Mouse (Mus musculus): Measurements from ENCODE around the gene Olfr767. TPM values are rescaled to one million over a fixed set of nuclear protein-coding genes. Genes with fewer than 3 reads are reported as not detected.
"Not testable (repeated sequence)": the region's sequence is repeated elsewhere in the genome, so short reads cannot be mapped to it uniquely, and the experiment has no call there.

The Olfr767 gene
- not detected in 2 replicates for polyA plus RNA-seq (2012; ENCODE audit: insufficient read depth, insufficient read length, low replicate concordance, missing spikeins)

- H3K4me3 ChIP-seq (ENCODE audit: insufficient read depth, low read depth, low read length); H3K27ac ChIP-seq (ENCODE audit: insufficient read depth, low read depth, low read length); H3K4me1 ChIP-seq (ENCODE audit: control insufficient read depth, insufficient read depth, low read length): not testable (repeated sequence)
Measured at GRCm38 (mm10) chr10:129082810-129083209, at the start of gene Olfr767. Gene Olfr767 (minus strand): TSS chr10:129082910.

GRCm38 (mm10) chr10:129117761-129118160 is 35.1 kb upstream of the Olfr767 start, which contains the start of gene Olfr769:
Gene Olfr769 (minus strand): TSS chr10:129117861.
- TF ChIP-seq CTCF (IDR thresholded peaks at IDR 0.05; ENCODE audit: insufficient read depth, low read depth, low read length) (no peak), POLR2A (IDR thresholded peaks at IDR 0.05; ENCODE audit: insufficient read depth, low read depth, low read length) (no peak)
- Histone ChIP-seq H3K27ac (ENCODE audit: insufficient read depth, low read depth, low read length) (no peak within 1 kb of the TSS), H3K4me3 (ENCODE audit: insufficient read depth, low read depth, low read length) (no peak within 1 kb of the TSS), H3K4me1 (ENCODE audit: control insufficient read depth, insufficient read depth, low read length) (no peaks in the 10 kb centered on the region)
- WGBS = 42% methylated on average over 2 of the region's 2 CpGs

- TF ChIP-seq POLR2A (IDR thresholded peaks at IDR 0.05; ENCODE audit: insufficient read depth, low read depth, low read length) = no peak
- TF ChIP-seq CTCF (IDR thresholded peaks at IDR 0.05; ENCODE audit: insufficient read depth, low read depth, low read length) = no peak
- 95% methylated on average over 3 of the region's 3 CpGs for WGBS
- no peak overlapping the region for H3K27ac ChIP-seq (ENCODE audit: insufficient read depth, low read depth, low read length)
- H3K4me3 ChIP-seq (ENCODE audit: insufficient read depth, low read depth, low read length) = no peak overlapping the region
- H3K4me1 ChIP-seq (ENCODE audit: control insufficient read depth, insufficient read depth, low read length) = no peaks in the 10 kb centered on the region
Measured at GRCm38 (mm10) chr10:129115146-129115545, 32.4 kb upstream of the Olfr767 start.

DNA sequence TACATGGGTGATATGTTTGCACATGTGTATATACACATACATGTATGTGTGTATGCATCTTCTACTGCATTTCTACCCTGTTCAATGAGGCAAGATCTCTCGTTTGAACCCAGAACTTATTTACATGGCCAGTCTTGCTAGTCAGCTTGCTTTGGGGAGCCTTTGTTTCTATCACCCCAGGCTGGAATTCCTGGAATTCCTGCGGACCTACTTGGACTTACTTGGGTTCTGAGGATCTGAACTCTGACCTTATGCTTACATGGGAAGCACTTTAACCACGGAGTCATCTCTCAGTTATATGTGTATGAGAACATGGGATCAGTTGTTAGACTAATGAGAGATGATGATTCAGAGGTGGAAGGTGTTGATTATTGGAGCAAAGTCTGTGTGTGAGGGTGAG is 18.5 kb upstream of the Olfr767 start:
- TF ChIP-seq POLR2A (IDR thresholded peaks at IDR 0.05; ENCODE audit: insufficient read depth, low read depth, low read length) (no peak), CTCF (IDR thresholded peaks at IDR 0.05; ENCODE audit: insufficient read depth, low read depth, low read length) (no peak)
- WGBS = 42% methylated on average over 3 of the region's 3 CpGs
- H3K27ac ChIP-seq (ENCODE audit: insufficient read depth, low read depth, low read length) = no peak overlapping the region
- H3K4me3 ChIP-seq (ENCODE audit: insufficient read depth, low read depth, low read length) = no peak overlapping the region
- H3K4me1 ChIP-seq (ENCODE audit: control insufficient read depth, insufficient read depth, low read length) = no peaks in the 10 kb centered on the region

DNA sequence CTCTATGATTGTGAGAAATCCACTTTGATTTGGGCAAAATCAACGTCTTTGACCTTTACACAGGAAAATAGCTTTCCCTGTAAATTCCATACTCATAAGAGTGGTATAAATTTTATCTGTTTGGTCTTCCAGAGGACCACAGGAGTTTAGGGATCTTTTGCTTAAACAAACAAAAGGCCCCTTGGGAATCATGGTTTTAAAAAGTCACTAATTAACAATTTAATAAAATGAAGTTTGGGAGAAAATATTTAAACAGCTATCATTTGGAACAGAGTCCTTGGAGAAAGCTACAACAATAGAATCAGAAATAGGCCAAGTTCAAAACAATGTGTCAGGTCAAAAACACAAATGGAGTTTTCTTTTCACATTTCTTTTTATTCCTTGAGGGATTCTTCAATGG is 16.6 kb upstream of the Olfr767 start, which contains the start of gene Olfr768:
Gene Olfr768, minus strand, starts transcription at position 101 of the 400 bp plus-strand sequence.
- Histone ChIP-seq H3K4me1 (ENCODE audit: control insufficient read depth, insufficient read depth, low read length) (no peaks in the 10 kb centered on the region), H3K27ac (ENCODE audit: insufficient read depth, low read depth, low read length) (no peak within 1 kb of the TSS), H3K4me3 (ENCODE audit: insufficient read depth, low read depth, low read length) (no peak within 1 kb of the TSS)
- TF ChIP-seq POLR2A (IDR thresholded peaks at IDR 0.05; ENCODE audit: insufficient read depth, low read depth, low read length) (no peak), CTCF (IDR thresholded peaks at IDR 0.05; ENCODE audit: insufficient read depth, low read depth, low read length) (no peak)
- 80% methylated on average over 1 of the region's 1 CpGs for WGBS

DNA sequence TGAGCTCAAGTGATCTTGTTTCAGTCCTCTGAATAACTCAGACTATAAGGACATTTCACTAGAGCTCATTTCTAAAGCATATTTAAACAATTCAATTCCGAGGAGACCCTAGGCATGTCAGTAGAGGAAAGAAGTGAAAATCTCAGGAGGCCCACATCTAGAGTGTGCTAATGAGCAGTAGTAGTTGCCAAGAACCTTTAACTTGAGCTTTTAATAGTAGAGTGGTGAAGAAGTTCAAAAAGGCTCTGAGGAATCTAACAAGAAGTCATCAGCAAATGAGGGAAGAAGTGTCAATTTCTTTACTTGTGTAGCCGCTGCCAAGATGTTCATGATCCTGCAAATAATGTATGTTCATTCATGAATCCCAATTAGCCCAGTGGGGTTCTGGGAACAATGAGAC is 13.8 kb downstream of the Olfr767 start, which contains the start of gene Olfr766-ps1:
Gene Olfr766-ps1, minus strand, starts transcription at position 101 of the 400 bp plus-strand sequence.
- 54% methylated on average over 2 of the region's 2 CpGs for WGBS
- no peak within 1 kb of the TSS for H3K4me3 ChIP-seq (ENCODE audit: insufficient read depth, low read depth, low read length)
- no peak for TF ChIP-seq CTCF (IDR thresholded peaks at IDR 0.05; ENCODE audit: insufficient read depth, low read depth, low read length)
- TF ChIP-seq POLR2A (IDR thresholded peaks at IDR 0.05; ENCODE audit: insufficient read depth, low read depth, low read length) = no peak
- H3K27ac ChIP-seq (ENCODE audit: insufficient read depth, low read depth, low read length) = no peak within 1 kb of the TSS
- no peaks in the 10 kb centered on the region for H3K4me1 ChIP-seq (ENCODE audit: control insufficient read depth, insufficient read depth, low read length)

GRCm38 (mm10) chr10:129049898-129050297 is 32.8 kb downstream of the Olfr767 start, which contains the start of gene Olfr765:
Gene Olfr765 (minus strand): TSS chr10:129049998.
- H3K4me3 ChIP-seq (ENCODE audit: insufficient read depth, low read depth, low read length); H3K4me1 ChIP-seq (ENCODE audit: control insufficient read depth, insufficient read depth, low read length); H3K27ac ChIP-seq (ENCODE audit: insufficient read depth, low read depth, low read length): not testable (repeated sequence)

DNA sequence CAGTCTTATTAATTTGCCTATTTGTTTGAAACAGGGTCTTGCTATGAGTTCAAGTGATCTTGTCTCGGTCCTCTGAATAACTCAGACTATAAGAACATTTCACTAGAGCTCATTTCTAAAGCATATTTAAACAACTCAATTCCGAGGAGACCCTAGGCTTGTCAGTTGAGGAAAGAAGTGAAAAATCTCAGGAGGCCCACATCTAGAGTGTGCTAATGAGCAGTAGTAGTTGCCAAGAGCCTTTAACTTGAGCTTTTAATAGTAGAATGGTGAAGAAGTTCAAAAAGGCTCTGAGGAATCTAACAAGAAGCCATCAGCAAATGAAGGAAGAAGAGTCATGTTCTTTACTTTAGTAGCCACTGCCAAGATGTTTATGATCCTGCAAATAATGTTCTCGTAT is 42.9 kb downstream of the Olfr767 start, which contains the start of gene Olfr764-ps1:
Gene Olfr764-ps1, minus strand, starts transcription at position 101 of the 400 bp plus-strand sequence.
- no peak for TF ChIP-seq CTCF (IDR thresholded peaks at IDR 0.05; ENCODE audit: insufficient read depth, low read depth, low read length)
- no peak for TF ChIP-seq POLR2A (IDR thresholded peaks at IDR 0.05; ENCODE audit: insufficient read depth, low read depth, low read length)
- H3K27ac ChIP-seq (ENCODE audit: insufficient read depth, low read depth, low read length) = no peak within 1 kb of the TSS
- no peaks in the 10 kb centered on the region for H3K4me1 ChIP-seq (ENCODE audit: control insufficient read depth, insufficient read depth, low read length)
- no peak within 1 kb of the TSS for H3K4me3 ChIP-seq (ENCODE audit: insufficient read depth, low read depth, low read length)
- WGBS = 77% methylated on average over 3 of the region's 3 CpGs

- Histone ChIP-seq H3K4me3 (ENCODE audit: insufficient read depth, low read depth, low read length) (no peak overlapping the region), H3K27ac (ENCODE audit: insufficient read depth, low read depth, low read length) (no peak overlapping the region), H3K4me1 (ENCODE audit: control insufficient read depth, insufficient read depth, low read length) (no peaks in the 10 kb centered on the region)
- WGBS = 90% methylated on average over 2 of the region's 2 CpGs
- TF ChIP-seq POLR2A (IDR thresholded peaks at IDR 0.05; ENCODE audit: insufficient read depth, low read depth, low read length) (no peak), CTCF (IDR thresholded peaks at IDR 0.05; ENCODE audit: insufficient read depth, low read depth, low read length) (no peak)
Measured at GRCm38 (mm10) chr10:129028343-129028742, 54.4 kb downstream of the Olfr767 start.
